Mouse (Mus musculus) lung, postnatal 0 days (tissue): Measurements from ENCODE around the gene Wfdc1.

Experiments
- CTCF ChIP-seq: IDR thresholded peaks from 2 replicates; pipeline ENCODE4 v1.5.1; 2016; ENCODE audit warnings: antibody characterized with exemption, mild to moderate bottlenecking
- EP300 ChIP-seq: IDR thresholded peaks from 2 replicates; pipeline ENCODE4 v1.6.1; 2016; ENCODE audit warnings: antibody characterized with exemption, mild to moderate bottlenecking, control low read depth

- TF ChIP-seq CTCF: no peak
- no peak for TF ChIP-seq EP300
These were observed 49.4 kb upstream of the Wfdc1 start for GRCm38 (mm10) chr8:119616811-119617210.
